Mouse (Mus musculus): ENCODE data around the gene Car8. TPM values are rescaled to one million over a fixed set of nuclear protein-coding genes. Genes with fewer than 3 reads are reported as not detected.

Gene Car8
- polyA plus RNA-seq, 1 experiment from 2014 or later = 3.5 TPM

DNA sequence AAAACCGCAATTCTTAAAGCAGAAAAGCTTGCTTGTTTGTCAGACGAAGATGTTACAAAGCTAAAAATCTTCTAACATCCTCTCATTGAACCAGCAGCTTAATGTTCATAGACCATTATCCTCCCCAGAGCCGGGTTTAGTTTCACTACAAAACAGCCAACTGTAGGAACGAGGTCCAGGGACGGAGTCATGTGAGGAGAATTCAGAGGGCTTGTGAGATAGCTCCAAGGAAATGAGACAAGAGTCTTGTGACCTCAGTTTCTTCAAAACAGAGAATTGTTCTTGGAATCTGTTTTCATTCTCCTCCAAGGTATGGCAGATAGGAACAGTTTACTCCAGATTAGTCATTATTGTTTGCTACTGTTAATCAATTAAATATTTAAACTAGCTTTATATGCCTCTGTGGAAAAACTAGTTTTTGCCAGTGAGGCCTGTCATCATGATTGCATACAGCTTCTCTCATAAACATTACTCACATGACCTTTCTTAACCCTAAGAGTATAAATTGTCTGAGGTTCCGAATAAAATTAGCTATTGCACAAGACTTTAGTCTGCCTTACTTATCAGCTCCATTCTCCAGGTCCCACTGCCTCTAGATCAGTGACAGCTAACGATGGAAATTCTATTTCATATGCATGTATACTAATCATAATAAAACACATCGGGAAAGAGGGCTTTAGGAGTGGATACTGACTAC, 25.8 kb downstream of the Car8 start:
- Histone ChIP-seq H3K9me3 (ENCODE audit: control insufficient read depth, low read length) (no peaks in the 10 kb centered on the region), H3K36me3 (ENCODE audit: control insufficient read depth, insufficient read depth, low read length) (no peaks in the 10 kb centered on the region), H3K4me1 (ENCODE audit: control insufficient read depth, insufficient read depth, low read length) (no peaks in the 10 kb centered on the region; the same call in 1 of the 2 replicates), H3K9ac (ENCODE audit: low read depth, low read length) (no peak overlapping the region), H3K4me3 (ENCODE audit: low read depth, low read length) (no peak overlapping the region), H3K27me3 (replicated peaks; ENCODE audit: control insufficient read depth, insufficient read depth, low read length) (no peaks in the 10 kb centered on the region), H3K27ac (replicated peaks; ENCODE audit: low read depth, low read length) (no peak overlapping the region), H3K4me2 (ENCODE audit: low read depth, low read length) (no peak overlapping the region)
- 68% methylated on average over 8 of the region's 8 CpGs for WGBS
- DNase-seq (ENCODE audit: low spot score) (no peak), ATAC-seq (ENCODE audit: low read depth) (no peak)

DNA sequence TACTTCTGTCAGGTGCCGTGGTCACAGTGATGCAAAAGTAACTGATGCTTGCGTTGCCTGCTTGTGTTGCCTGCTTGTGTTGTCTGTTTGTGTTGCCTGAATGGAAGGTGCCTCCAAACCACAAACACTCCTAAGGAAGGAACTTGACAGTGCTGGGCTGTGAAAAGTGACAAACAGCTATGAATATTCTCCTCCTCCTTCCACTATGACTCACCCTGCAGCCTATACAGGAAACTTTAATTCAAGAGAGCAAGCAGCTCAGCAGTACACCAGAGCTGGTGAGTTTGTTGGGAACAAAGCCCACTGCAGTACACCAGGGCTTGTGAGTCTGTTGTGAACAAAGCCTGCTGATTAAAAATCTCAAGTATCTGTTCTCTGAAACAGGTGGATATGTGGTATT, 28.4 kb downstream of the Car8 start:
- Histone ChIP-seq H3K4me2 (ENCODE audit: low read depth, low read length) (no peak overlapping the region), H3K4me3 (ENCODE audit: low read depth, low read length) (no peak overlapping the region)

DNA sequence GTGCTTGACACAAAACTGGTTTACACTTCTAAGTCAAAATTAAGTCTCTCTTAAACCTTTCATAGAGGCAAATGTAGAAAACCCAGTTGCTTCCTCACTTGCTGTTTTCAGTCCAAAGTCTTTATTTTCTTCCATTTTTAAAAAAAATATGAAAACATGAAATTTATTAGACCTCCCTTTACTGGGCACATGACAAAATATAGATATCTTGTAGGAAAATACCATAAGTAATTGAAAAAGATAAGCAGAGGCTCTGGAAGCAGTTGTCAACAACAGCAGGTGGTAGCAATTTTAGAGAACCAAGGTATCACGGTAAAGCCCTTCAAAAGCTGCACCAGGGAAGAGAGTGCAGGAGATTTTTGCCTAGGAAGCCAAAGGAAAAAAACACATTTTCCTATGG, 30.9 kb downstream of the Car8 start:
- no peak overlapping the region for H3K27ac ChIP-seq (replicated peaks; ENCODE audit: low read depth, low read length)
- 30% methylated on average over 1 of the region's 1 CpGs for WGBS
- H3K9me3 ChIP-seq (ENCODE audit: control insufficient read depth, low read length) = no peaks in the 10 kb centered on the region
- H3K4me2 ChIP-seq (ENCODE audit: low read depth, low read length) = no peak overlapping the region
- DNase-seq (ENCODE audit: low spot score) (no peak), ATAC-seq (ENCODE audit: low read depth) (no peak)
- no peak overlapping the region for H3K4me3 ChIP-seq (ENCODE audit: low read depth, low read length)
- H3K4me1 ChIP-seq (ENCODE audit: control insufficient read depth, insufficient read depth, low read length) = no peaks in the 10 kb centered on the region; the same call in 1 of the 2 replicates
- no peaks in the 10 kb centered on the region for H3K27me3 ChIP-seq (replicated peaks; ENCODE audit: control insufficient read depth, insufficient read depth, low read length)
- H3K9ac ChIP-seq (ENCODE audit: low read depth, low read length) = no peak overlapping the region
- H3K36me3 ChIP-seq (ENCODE audit: control insufficient read depth, insufficient read depth, low read length) = no peaks in the 10 kb centered on the region

More for the DNA sequence above, 28.4 kb downstream of the Car8 start:
- Histone ChIP-seq H3K27ac (replicated peaks; ENCODE audit: low read depth, low read length) (no peak overlapping the region), H3K9me3 (ENCODE audit: control insufficient read depth, low read length) (no peaks in the 10 kb centered on the region), H3K27me3 (replicated peaks; ENCODE audit: control insufficient read depth, insufficient read depth, low read length) (no peaks in the 10 kb centered on the region), H3K4me1 (ENCODE audit: control insufficient read depth, insufficient read depth, low read length) (no peaks in the 10 kb centered on the region; the same call in 1 of the 2 replicates), H3K9ac (ENCODE audit: low read depth, low read length) (no peak overlapping the region), H3K36me3 (ENCODE audit: control insufficient read depth, insufficient read depth, low read length) (no peaks in the 10 kb centered on the region)
- no peak for ATAC-seq (ENCODE audit: low read depth)
- WGBS = 92% methylated on average over 2 of the region's 2 CpGs
- DNase-seq (ENCODE audit: low spot score) = no peak

DNA sequence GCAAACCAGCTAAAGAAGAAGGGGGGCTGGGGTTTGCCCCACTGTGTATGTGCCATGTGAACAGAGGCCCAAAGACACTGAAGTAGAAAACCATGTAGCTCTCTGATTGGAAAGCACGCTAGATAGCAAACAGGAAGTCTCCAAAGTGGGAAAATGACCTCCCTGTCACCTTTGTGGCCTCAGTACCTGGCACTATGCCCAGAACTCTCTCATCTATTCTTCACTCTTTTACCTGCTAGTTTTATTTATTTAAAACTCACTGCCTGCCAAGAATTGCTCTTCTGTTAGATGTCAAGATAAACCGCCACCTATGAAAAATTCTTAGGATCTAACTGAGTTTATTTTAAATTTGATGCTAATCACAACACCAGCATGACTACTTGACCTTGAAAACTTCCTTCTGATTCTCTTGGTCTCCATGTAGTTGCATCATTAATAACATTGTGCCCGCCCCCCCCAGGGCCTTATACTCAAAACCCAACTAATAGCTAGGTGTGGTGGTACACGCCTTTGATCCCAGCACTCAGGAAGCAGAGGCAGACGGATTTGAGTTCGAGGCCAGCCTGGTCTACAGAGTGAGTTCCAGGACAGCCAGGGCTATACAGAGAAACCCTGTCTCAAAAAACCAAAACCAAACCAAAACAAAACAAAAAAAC, 31.8 kb downstream of the Car8 start:
- H3K27ac ChIP-seq (replicated peaks; ENCODE audit: low read depth, low read length) = no peak overlapping the region
- no peak overlapping the region for H3K4me3 ChIP-seq (ENCODE audit: low read depth, low read length)
- H3K27me3 ChIP-seq (replicated peaks; ENCODE audit: control insufficient read depth, insufficient read depth, low read length) = no peaks in the 10 kb centered on the region
- no peaks in the 10 kb centered on the region; the same call in 1 of the 2 replicates for H3K4me1 ChIP-seq (ENCODE audit: control insufficient read depth, insufficient read depth, low read length)
- WGBS = 72% methylated on average over 6 of the region's 6 CpGs
- no peaks in the 10 kb centered on the region for H3K36me3 ChIP-seq (ENCODE audit: control insufficient read depth, insufficient read depth, low read length)
- H3K9ac ChIP-seq (ENCODE audit: low read depth, low read length) = no peak overlapping the region
- H3K4me2 ChIP-seq (ENCODE audit: low read depth, low read length) = no peak overlapping the region
- H3K9me3 ChIP-seq (ENCODE audit: control insufficient read depth, low read length) = no peaks in the 10 kb centered on the region
- ATAC-seq (ENCODE audit: low read depth) = peak; percentile 50; the same call in 1 of the 2 replicates
- DNase-seq (ENCODE audit: low spot score) = peak; percentile 59

DNA sequence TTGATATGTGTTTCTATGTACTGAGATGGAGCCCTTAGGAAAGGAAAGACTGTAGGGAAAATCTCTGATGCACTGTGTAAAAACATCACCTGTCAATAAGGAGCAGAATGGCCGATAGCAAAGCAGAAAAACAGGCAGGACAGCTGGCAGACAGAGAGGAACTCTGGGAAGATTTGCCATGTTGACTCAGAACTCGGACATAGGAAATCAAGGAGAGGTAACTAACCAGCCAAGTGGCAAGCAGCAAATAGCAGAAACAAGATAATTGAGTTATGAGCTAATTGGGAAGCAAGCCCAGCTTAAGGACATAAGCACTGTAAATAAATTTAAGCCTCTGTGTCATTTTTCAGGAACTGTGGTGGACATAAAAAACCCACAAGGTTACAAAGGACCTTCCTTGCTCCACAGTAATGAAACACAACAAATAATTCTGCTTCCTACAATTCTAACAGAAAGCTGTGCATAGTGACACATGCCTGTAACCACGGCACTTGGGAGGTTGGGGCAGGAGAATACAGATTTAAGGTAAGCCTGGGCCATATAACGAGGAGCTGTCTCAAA, 33.7 kb downstream of the Car8 start:
- 60% methylated on average over 4 of the region's 4 CpGs for WGBS
- Histone ChIP-seq H3K27ac (replicated peaks; ENCODE audit: low read depth, low read length) (no peak overlapping the region), H3K9ac (ENCODE audit: low read depth, low read length) (no peak overlapping the region), H3K36me3 (ENCODE audit: control insufficient read depth, insufficient read depth, low read length) (no peaks in the 10 kb centered on the region), H3K27me3 (replicated peaks; ENCODE audit: control insufficient read depth, insufficient read depth, low read length) (no peaks in the 10 kb centered on the region), H3K9me3 (ENCODE audit: control insufficient read depth, low read length) (no peaks in the 10 kb centered on the region), H3K4me1 (ENCODE audit: control insufficient read depth, insufficient read depth, low read length) (no peaks in the 10 kb centered on the region), H3K4me2 (ENCODE audit: low read depth, low read length) (no peak overlapping the region), H3K4me3 (ENCODE audit: low read depth, low read length) (no peak overlapping the region)
- ATAC-seq (ENCODE audit: low read depth) (no peak), DNase-seq (ENCODE audit: low spot score) (no peak)

DNA sequence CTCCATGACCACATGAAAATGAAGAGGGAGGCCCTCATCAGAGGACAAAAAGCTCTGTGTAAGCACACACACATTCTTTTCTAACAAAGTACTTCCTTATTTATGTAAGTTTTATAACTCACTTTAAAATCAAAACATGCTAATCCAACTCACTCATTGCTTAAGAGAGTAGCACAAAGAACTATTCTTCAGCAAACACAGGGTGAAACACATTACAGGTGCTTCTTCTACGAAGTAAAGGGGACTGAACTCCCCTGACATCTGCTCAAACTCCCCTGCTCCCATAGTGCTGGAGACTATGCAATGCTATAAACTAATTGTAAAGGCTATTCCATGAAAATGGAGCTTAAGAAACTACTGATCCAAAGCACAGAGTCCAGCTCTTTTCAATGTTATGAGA, 35.5 kb downstream of the Car8 start:
- 25% methylated on average over 1 of the region's 1 CpGs for WGBS
- ATAC-seq (ENCODE audit: low read depth) (no peak), DNase-seq (ENCODE audit: low spot score) (no peak)
- Histone ChIP-seq H3K4me1 (ENCODE audit: control insufficient read depth, insufficient read depth, low read length) (no peaks in the 10 kb centered on the region), H3K4me2 (ENCODE audit: low read depth, low read length) (no peak overlapping the region), H3K27me3 (replicated peaks; ENCODE audit: control insufficient read depth, insufficient read depth, low read length) (no peaks in the 10 kb centered on the region), H3K27ac (replicated peaks; ENCODE audit: low read depth, low read length) (no peak overlapping the region), H3K36me3 (ENCODE audit: control insufficient read depth, insufficient read depth, low read length) (no peaks in the 10 kb centered on the region), H3K9me3 (ENCODE audit: control insufficient read depth, low read length) (no peaks in the 10 kb centered on the region), H3K4me3 (ENCODE audit: low read depth, low read length) (no peak overlapping the region), H3K9ac (ENCODE audit: low read depth, low read length) (no peak overlapping the region)

DNA sequence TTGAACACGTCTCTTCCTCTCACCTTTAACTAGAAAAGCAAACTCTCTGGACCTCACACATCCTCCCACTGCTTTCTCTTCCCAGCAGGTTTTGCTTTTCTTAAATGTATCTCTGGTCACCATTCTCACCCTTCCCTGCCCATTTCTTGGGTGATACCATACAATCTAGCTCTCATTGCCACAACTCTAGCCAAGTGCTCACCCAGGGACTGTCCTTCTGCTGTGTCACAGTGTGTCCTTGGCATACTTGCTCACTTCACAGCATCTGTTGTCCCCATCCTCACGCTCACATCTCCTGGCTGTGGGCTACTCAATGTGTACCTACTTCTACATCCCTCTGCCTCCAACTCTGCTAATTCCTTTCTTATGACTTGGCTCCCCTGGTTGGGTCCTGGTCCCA, 37.2 kb downstream of the Car8 start:
- Histone ChIP-seq H3K4me2 (ENCODE audit: low read depth, low read length) (no peak overlapping the region), H3K27ac (replicated peaks; ENCODE audit: low read depth, low read length) (no peak overlapping the region), H3K9ac (ENCODE audit: low read depth, low read length) (no peak overlapping the region), H3K4me3 (ENCODE audit: low read depth, low read length) (no peak overlapping the region), H3K36me3 (ENCODE audit: control insufficient read depth, insufficient read depth, low read length) (no peaks in the 10 kb centered on the region), H3K27me3 (replicated peaks; ENCODE audit: control insufficient read depth, insufficient read depth, low read length) (no peaks in the 10 kb centered on the region), H3K4me1 (ENCODE audit: control insufficient read depth, insufficient read depth, low read length) (no peaks in the 10 kb centered on the region), H3K9me3 (ENCODE audit: control insufficient read depth, low read length) (no peaks in the 10 kb centered on the region)
- WGBS = 83% methylated on average over 2 of the region's 2 CpGs
- ATAC-seq (ENCODE audit: low read depth) = no peak
- DNase-seq (ENCODE audit: low spot score) = no peak

DNA sequence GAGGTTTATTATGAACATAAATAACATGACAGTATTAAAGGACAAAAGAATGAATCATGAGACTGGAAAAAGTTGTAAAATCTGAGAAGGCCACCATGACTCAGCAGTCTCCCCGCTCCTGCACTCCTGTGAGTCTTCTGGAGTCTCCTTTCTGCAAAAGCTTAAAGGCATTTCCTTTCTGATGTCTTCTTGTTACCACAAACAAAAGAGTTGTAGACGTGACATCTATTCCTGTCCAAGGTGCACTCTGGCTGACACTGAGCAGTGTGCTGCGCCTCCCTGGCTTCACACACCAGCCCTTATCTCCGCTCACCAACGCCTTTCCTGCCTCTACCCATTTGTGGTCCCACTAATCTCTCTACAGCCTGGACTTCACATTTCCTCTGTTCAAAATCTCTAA, 38.8 kb downstream of the Car8 start:
- peak; percentile 17 for DNase-seq (ENCODE audit: low spot score)
- H3K36me3 ChIP-seq (ENCODE audit: control insufficient read depth, insufficient read depth, low read length) = no peaks in the 10 kb centered on the region
- H3K4me1 ChIP-seq (ENCODE audit: control insufficient read depth, insufficient read depth, low read length) = no peaks in the 10 kb centered on the region
- WGBS = 69% methylated on average over 5 of the region's 5 CpGs
- H3K4me3 ChIP-seq (ENCODE audit: low read depth, low read length) = no peak overlapping the region
- no peaks in the 10 kb centered on the region for H3K27me3 ChIP-seq (replicated peaks; ENCODE audit: control insufficient read depth, insufficient read depth, low read length)
- no peaks in the 10 kb centered on the region for H3K9me3 ChIP-seq (ENCODE audit: control insufficient read depth, low read length)
- no peak overlapping the region for H3K9ac ChIP-seq (ENCODE audit: low read depth, low read length)
- no peak for ATAC-seq (ENCODE audit: low read depth)
- H3K4me2 ChIP-seq (ENCODE audit: low read depth, low read length) = no peak overlapping the region
- H3K27ac ChIP-seq (replicated peaks; ENCODE audit: low read depth, low read length) = no peak overlapping the region

All from embryonic facial prominence, embryonic 14.5 days (tissue).